Mouse (Mus musculus) adrenal gland, postnatal 14 days (tissue): Measurements from ENCODE around the gene Gper1. TPM values are rescaled to one million over a fixed set of nuclear protein-coding genes. Genes with fewer than 3 reads are reported as not detected.

ENCODE experiments used
- DNase-seq: peaks from one replicate; pipeline ENCODE4 v3.0.0; 2021; ENCODE audit warnings: mixed read lengths
- total RNA-seq: library from RNA; stranded (reverse); gene quantifications from 2 replicates; pipeline ENCODE4 v1.2.3, GENCODE M21; 2021

Gper1 gene
- total RNA-seq, 1 experiment from 2014 or later, result 4.6 TPM

- no peak for DNase-seq
These were observed 25.1 kb downstream of the Gper1 start for GRCm38 (mm10) chr5:139448025-139448424.

- peak; percentile 69 for DNase-seq
These were observed 26.3 kb downstream of the Gper1 start for GRCm38 (mm10) chr5:139449161-139449791.

GRCm38 (mm10) chr5:139449926-139450325, 27.0 kb downstream of the Gper1 start:
- no peak for DNase-seq

GRCm38 (mm10) chr5:139453031-139453430, 30.1 kb downstream of the Gper1 start:
- DNase-seq, result no peak

GRCm38 (mm10) chr5:139455166-139455565, 32.2 kb downstream of the Gper1 start:
- DNase-seq, result no peak

- no peak for DNase-seq
These were observed 34.3 kb downstream of the Gper1 start for GRCm38 (mm10) chr5:139457241-139457640.

GRCm38 (mm10) chr5:139459938-139460337, 37.0 kb downstream of the Gper1 start:
- DNase-seq, result no peak

- DNase-seq, result peak; percentile 99
These were observed 37.6 kb downstream of the Gper1 start, which contains the start of gene 3110082I17Rik for GRCm38 (mm10) chr5:139460384-139461067. TSS of gene 3110082I17Rik (minus strand) at chr5:139460527.

- peak; percentile 66 for DNase-seq
These were observed 41.9 kb downstream of the Gper1 start for GRCm38 (mm10) chr5:139464874-139465273.

GRCm38 (mm10) chr5:139466373-139466772, 43.4 kb downstream of the Gper1 start:
- DNase-seq, result no peak

GRCm38 (mm10) chr5:139466801-139467200, 43.9 kb downstream of the Gper1 start:
- no peak for DNase-seq

GRCm38 (mm10) chr5:139467998-139468397, 45.0 kb downstream of the Gper1 start:
- peak; percentile 78 for DNase-seq

GRCm38 (mm10) chr5:139474741-139475140, 51.8 kb downstream of the Gper1 start:
- DNase-seq, result no peak

Other genes with a start within 250 kb of the Gper1 start
- gene Sun1, start 222.5 kb upstream of the Gper1 start, total RNA-seq, result 63.6 and 78.6 TPM in 2 replicates
- gene Get4, start 170.8 kb upstream of the Gper1 start, total RNA-seq, result 62.4 and 73.8 TPM in 2 replicates
- gene Adap1, start 97.5 kb upstream of the Gper1 start, total RNA-seq, result 4.5 and 6.8 TPM in 2 replicates
- 68.3 and 74.0 TPM in 2 replicates for gene Cox19, start 71.7 kb upstream of the Gper1 start, total RNA-seq
- not detected in 2 replicates for gene Cyp2w1, start 70.5 kb upstream of the Gper1 start, total RNA-seq
- 12.1 and 14.8 TPM in 2 replicates for gene Gpr146, start 45.5 kb upstream of the Gper1 start, total RNA-seq
- 0.30 TPM in 2 replicates for gene C130050O18Rik, start 17.9 kb upstream of the Gper1 start, total RNA-seq
- gene 3110082I17Rik, start 37.4 kb downstream of the Gper1 start, total RNA-seq, result 9.6 and 11.2 TPM in 2 replicates
- gene Zfand2a, start 61.4 kb downstream of the Gper1 start, total RNA-seq, result 23.2 and 24.1 TPM in 2 replicates
- gene Uncx, start 120.3 kb downstream of the Gper1 start, total RNA-seq, result 0.15 TPM in 1 of 2 replicates, not detected in the other